Mouse (Mus musculus): ENCODE measurements around the gene Tcf3. TPM values are rescaled to one million over a fixed set of nuclear protein-coding genes. Genes with fewer than 3 reads are reported as not detected.
A peak's percentile ranks its signal among the peaks of the same experiment; 100 is the strongest.

Gene Tcf3
- polyA plus RNA-seq, 1 experiment from 2014 or later = 44.4 TPM

DNA sequence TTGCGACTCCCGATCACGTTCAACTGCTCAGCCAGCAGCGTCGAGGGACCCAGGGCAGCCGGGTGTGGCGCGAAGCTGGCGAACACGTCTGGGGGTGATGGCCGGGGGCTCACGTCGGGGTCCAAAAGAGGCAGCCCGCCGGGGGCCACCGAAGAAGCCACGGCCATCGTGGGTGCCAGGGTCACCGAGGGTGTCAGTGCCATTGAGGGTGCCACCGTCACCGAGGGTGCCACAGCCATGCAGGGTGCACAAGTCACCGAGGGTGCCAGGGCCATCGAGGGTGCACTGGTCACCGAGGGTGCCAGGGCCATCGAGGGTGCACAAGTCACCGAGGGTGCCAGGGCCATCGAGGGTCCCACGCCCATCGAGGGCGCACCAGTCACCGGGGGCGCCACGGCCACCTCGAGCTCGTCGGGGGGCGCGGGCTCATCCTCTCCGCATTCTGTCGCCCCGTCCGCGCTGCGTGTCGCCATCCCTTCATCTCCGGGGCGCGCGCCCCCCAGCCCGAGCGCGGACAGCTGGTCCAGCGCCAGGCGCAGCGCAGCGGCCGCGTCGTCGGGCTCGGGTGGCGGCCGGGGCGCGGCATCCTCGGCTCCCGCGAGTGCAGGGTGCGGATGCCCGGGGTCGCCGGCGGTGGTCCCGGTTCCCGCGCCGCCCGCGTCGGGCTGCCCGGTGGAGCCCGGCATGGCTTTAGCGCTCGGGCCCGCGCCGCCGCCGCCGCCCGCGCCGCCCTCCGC lies 46.5 kb downstream of the Tcf3 start:
- peak overlapping the region; percentile 74 for H3K4me3 ChIP-seq (ENCODE audit: low read depth, low read length)
- H3K9me3 ChIP-seq (replicated peaks; ENCODE audit: control insufficient read depth, low read length) = no peaks in the 10 kb centered on the region
- peak overlapping the region; percentile 99 for H3K4me2 ChIP-seq (ENCODE audit: low read depth, low read length)
- peaks cover 6% of the 10 kb centered on the region for H3K27me3 ChIP-seq (ENCODE audit: control insufficient read depth, insufficient read depth, low read depth, low read length)
- ATAC-seq (ENCODE audit: low read depth) = peak; percentile 11; the same call in 1 of the 2 replicates
- peak overlapping the region; percentile 77 for H3K9ac ChIP-seq (ENCODE audit: low read depth, low read length)
- H3K36me3 ChIP-seq (ENCODE audit: control insufficient read depth, insufficient read depth) = peaks cover 12% of the 10 kb centered on the region
- no peak overlapping the region for H3K27ac ChIP-seq (ENCODE audit: low read length)
- H3K4me1 ChIP-seq (ENCODE audit: control insufficient read depth, low read depth, low read length) = peaks cover 53% of the 10 kb centered on the region
- under 1% methylated on average over 71 of the region's 94 CpGs for WGBS (ENCODE audit: insufficient replicate concordance)

DNA sequence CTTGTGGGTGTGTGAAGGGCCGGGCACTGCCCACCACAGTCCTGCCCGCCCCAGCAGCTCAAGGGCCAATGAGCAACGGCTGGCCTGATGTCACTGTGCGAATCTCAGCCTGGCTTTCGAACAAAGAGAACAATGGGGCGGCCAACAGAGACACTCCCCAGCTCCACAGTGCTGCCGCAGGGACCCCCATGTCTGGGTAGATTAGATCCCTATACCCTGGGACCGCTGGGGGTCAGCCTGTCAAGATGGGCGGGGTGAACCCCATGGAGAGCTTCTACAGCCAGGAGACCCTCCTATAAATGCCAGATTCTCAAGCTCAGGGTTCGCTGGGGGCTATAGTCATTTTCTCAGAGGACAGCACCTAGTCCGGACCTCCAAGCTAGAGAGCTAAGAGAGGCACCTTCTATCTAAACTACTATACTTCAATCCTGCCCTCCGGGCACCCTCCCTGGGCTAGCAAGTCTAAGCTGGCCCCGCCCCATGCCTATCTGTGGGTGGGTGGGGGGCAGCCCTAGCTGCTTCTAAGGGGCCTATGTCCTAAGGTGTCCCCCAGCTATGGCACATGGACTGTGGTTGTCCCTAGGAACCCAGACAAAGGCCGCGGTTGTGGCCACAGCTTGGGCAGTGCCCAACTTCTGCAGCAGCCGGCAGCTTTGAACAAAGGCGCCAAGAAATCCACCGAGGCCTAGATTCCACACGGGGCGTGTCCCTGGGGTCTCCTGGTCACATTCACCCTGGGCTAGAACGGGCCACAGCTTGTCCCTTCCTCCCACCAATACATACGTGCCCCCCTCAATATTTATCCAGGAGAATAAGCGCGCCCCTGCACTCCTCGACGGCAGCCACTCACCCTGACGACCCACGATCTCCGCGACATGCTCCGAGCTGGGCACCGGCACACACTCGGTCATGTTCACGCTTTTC lies 47.4 kb downstream of the Tcf3 start:
- Histone ChIP-seq H3K27me3 (ENCODE audit: control insufficient read depth, insufficient read depth, low read depth, low read length) (peaks cover 6% of the 10 kb centered on the region), H3K9ac (ENCODE audit: low read depth, low read length) (peak overlapping the region; percentile 77), H3K9me3 (replicated peaks; ENCODE audit: control insufficient read depth, low read length) (no peaks in the 10 kb centered on the region), H3K4me2 (ENCODE audit: low read depth, low read length) (peak overlapping the region; percentile 99), H3K4me1 (ENCODE audit: control insufficient read depth, low read depth, low read length) (peaks cover 53% of the 10 kb centered on the region), H3K27ac (ENCODE audit: low read length) (no peak overlapping the region), H3K36me3 (ENCODE audit: control insufficient read depth, insufficient read depth) (peaks cover 14% of the 10 kb centered on the region), H3K4me3 (ENCODE audit: low read depth, low read length) (peak overlapping the region; percentile 74)
- ATAC-seq (ENCODE audit: low read depth) = no peak
- WGBS (ENCODE audit: insufficient replicate concordance) = 15% methylated on average over 34 of the region's 34 CpGs

DNA sequence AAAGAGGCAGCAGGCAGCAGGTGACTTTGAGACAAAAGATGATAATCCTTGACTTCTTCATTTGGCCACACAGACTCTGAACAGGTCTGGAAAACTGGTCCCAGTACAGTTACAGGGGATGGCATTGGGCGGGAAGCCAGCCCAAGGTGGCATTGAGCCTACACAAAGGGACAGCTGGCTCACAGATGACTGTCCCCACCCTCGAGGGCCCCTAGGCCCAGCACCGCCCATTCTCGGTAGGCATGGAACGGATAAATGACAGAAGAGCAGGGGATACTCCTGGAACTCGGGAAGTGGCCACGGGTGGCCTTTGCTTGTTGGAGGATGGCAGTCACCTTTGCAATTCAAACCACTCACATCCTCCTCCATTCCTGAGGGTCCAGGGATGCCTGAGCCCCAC lies 48.1 kb downstream of the Tcf3 start:
- Histone ChIP-seq H3K4me2 (ENCODE audit: low read depth, low read length) (peak overlapping the region; percentile 99), H3K9me3 (replicated peaks; ENCODE audit: control insufficient read depth, low read length) (no peaks in the 10 kb centered on the region), H3K4me1 (ENCODE audit: control insufficient read depth, low read depth, low read length) (peaks cover 53% of the 10 kb centered on the region), H3K9ac (ENCODE audit: low read depth, low read length) (peak overlapping the region; percentile 77; the same call in 1 of the 2 replicates), H3K4me3 (ENCODE audit: low read depth, low read length) (peak overlapping the region; percentile 74; the same call in 1 of the 2 replicates), H3K27ac (ENCODE audit: low read length) (peak overlapping the region; percentile 69), H3K27me3 (ENCODE audit: control insufficient read depth, insufficient read depth, low read depth, low read length) (peaks cover 6% of the 10 kb centered on the region), H3K36me3 (ENCODE audit: control insufficient read depth, insufficient read depth) (peaks cover 17% of the 10 kb centered on the region)
- WGBS (ENCODE audit: insufficient replicate concordance) = 36% methylated on average over 7 of the region's 7 CpGs
- no peak for ATAC-seq (ENCODE audit: low read depth)

GRCm38 (mm10) chr10:80384709-80385108 lies 48.7 kb downstream of the Tcf3 start:
- H3K9ac ChIP-seq (ENCODE audit: low read depth, low read length) = 0 out of 2 replicates have a peak overlapping the region, but pooled peaks have one; percentile 4
- H3K27ac ChIP-seq (ENCODE audit: low read length) = peak overlapping the region; percentile 69
- WGBS (ENCODE audit: insufficient replicate concordance) = 33% methylated on average over 7 of the region's 7 CpGs

DNA sequence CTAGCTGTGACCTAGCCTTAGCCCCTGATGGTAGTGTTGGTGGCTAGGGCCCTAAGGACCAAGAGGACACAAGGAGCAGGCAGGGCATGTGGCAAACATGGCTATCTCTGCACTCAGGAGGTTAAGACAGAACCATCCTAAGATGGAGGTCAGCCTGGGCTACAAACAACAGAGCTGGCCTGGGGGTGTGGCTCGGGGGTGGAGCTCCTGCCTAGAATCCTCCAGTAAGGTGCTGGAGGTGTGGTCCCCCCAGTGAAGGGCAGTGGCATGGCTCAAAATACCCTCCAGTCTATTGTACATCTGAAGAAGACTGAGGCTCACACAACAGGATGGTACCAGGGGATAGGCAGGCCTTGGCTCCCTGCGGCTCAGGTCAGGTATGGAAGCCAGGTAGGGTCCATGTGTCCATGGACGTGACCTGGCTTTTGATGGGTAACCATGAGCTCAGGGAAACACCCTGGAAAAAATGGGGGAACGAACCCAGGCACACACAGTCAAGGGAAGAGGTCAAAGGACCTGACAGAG lies 49.3 kb downstream of the Tcf3 start:
- Histone ChIP-seq H3K27ac (ENCODE audit: low read length) (no peak overlapping the region), H3K9ac (ENCODE audit: low read depth, low read length) (no peak overlapping the region), H3K4me3 (ENCODE audit: low read depth, low read length) (no peak overlapping the region), H3K27me3 (ENCODE audit: control insufficient read depth, insufficient read depth, low read depth, low read length) (peaks cover 6% of the 10 kb centered on the region), H3K36me3 (ENCODE audit: control insufficient read depth, insufficient read depth) (peaks cover 17% of the 10 kb centered on the region), H3K4me1 (ENCODE audit: control insufficient read depth, low read depth, low read length) (peaks cover 53% of the 10 kb centered on the region), H3K4me2 (ENCODE audit: low read depth, low read length) (0 out of 2 replicates have a peak overlapping the region, but pooled peaks have one; percentile 99), H3K9me3 (replicated peaks; ENCODE audit: control insufficient read depth, low read length) (no peaks in the 10 kb centered on the region)
- WGBS (ENCODE audit: insufficient replicate concordance) = 67% methylated on average over 4 of the region's 4 CpGs
- no peak for ATAC-seq (ENCODE audit: low read depth)

More at GRCm38 (mm10) chr10:80384709-80385108, 48.7 kb downstream of the Tcf3 start:
- peaks cover 53% of the 10 kb centered on the region for H3K4me1 ChIP-seq (ENCODE audit: control insufficient read depth, low read depth, low read length)
- H3K4me2 ChIP-seq (ENCODE audit: low read depth, low read length) = peak overlapping the region; percentile 99
- peaks cover 17% of the 10 kb centered on the region for H3K36me3 ChIP-seq (ENCODE audit: control insufficient read depth, insufficient read depth)
- H3K27me3 ChIP-seq (ENCODE audit: control insufficient read depth, insufficient read depth, low read depth, low read length) = peaks cover 6% of the 10 kb centered on the region
- no peaks in the 10 kb centered on the region for H3K9me3 ChIP-seq (replicated peaks; ENCODE audit: control insufficient read depth, low read length)
- H3K4me3 ChIP-seq (ENCODE audit: low read depth, low read length) = 0 out of 2 replicates have a peak overlapping the region, but pooled peaks have one; percentile 8
- peak; percentile 55 for ATAC-seq (ENCODE audit: low read depth)

DNA sequence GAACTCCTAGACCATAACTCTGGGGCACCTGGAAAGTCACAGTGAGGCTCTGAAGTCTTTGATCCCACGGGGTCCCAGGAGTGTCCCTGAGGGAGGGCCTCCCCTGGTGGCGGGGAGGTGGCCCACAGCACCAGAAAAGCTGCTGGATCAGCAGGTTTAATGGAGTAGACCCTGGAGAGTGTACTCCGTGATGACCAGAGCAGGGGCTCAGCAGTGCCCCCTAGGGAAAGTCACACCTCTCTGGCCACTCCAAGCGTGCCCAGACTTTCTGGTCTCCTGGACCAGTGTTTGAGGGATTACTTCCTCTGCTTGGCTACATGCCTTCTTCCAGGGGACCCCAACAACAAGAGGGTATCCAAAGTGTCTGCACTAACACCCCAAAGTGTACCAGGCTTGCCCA lies 50.0 kb downstream of the Tcf3 start:
- Histone ChIP-seq H3K4me1 (ENCODE audit: control insufficient read depth, low read depth, low read length) (peaks cover 47% of the 10 kb centered on the region), H3K9me3 (replicated peaks; ENCODE audit: control insufficient read depth, low read length) (no peaks in the 10 kb centered on the region), H3K4me2 (ENCODE audit: low read depth, low read length) (no peak overlapping the region), H3K27ac (ENCODE audit: low read length) (peak overlapping the region; percentile 5; the same call in 1 of the 2 replicates), H3K27me3 (ENCODE audit: control insufficient read depth, insufficient read depth, low read depth, low read length) (peaks cover 6% of the 10 kb centered on the region), H3K36me3 (ENCODE audit: control insufficient read depth, insufficient read depth) (peaks cover 17% of the 10 kb centered on the region), H3K4me3 (ENCODE audit: low read depth, low read length) (no peak overlapping the region), H3K9ac (ENCODE audit: low read depth, low read length) (no peak overlapping the region)
- WGBS (ENCODE audit: insufficient replicate concordance) = 74% methylated on average over 4 of the region's 4 CpGs
- ATAC-seq (ENCODE audit: low read depth) = no peak

- H3K27me3 ChIP-seq (ENCODE audit: control insufficient read depth, insufficient read depth, low read depth, low read length) = peaks cover 6% of the 10 kb centered on the region
- WGBS (ENCODE audit: insufficient replicate concordance) = 81% methylated on average over 7 of the region's 7 CpGs
- H3K36me3 ChIP-seq (ENCODE audit: control insufficient read depth, insufficient read depth) = peaks cover 17% of the 10 kb centered on the region
- no peak for ATAC-seq (ENCODE audit: low read depth)
- no peaks in the 10 kb centered on the region for H3K9me3 ChIP-seq (replicated peaks; ENCODE audit: control insufficient read depth, low read length)
- H3K4me2 ChIP-seq (ENCODE audit: low read depth, low read length) = no peak overlapping the region
- H3K27ac ChIP-seq (ENCODE audit: low read length) = no peak overlapping the region
- peaks cover 41% of the 10 kb centered on the region for H3K4me1 ChIP-seq (ENCODE audit: control insufficient read depth, low read depth, low read length)
- H3K9ac ChIP-seq (ENCODE audit: low read depth, low read length) = no peak overlapping the region
- H3K4me3 ChIP-seq (ENCODE audit: low read depth, low read length) = no peak overlapping the region
Measured at GRCm38 (mm10) chr10:80382641-80383365, 50.6 kb downstream of the Tcf3 start.

DNA sequence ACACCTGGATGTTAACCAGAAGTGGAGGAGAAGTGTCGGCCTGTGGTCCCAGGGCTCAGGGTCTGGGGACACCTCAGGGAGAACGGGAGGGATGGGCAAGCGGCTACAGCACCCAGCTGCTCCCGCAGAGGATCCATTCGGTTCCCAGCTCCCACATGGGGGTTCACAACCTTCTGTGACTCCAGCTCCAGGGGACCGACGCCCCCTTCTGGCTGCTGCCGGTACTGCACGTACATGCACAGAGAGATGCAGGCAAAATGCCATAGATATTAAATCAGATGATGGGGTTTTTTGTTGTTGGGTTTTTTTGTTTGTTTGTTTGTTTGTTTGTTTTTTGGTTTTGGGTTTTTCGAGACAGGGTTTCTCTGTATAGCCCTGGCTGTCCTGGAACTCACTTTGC lies 55.7 kb downstream of the Tcf3 start:
- H3K27ac ChIP-seq (ENCODE audit: low read length) = no peak overlapping the region
- no peak overlapping the region for H3K4me3 ChIP-seq (ENCODE audit: low read depth, low read length)
- 45% methylated on average over 10 of the region's 10 CpGs for WGBS (ENCODE audit: insufficient replicate concordance)
- no peak overlapping the region for H3K9ac ChIP-seq (ENCODE audit: low read depth, low read length)
- H3K27me3 ChIP-seq (ENCODE audit: control insufficient read depth, insufficient read depth, low read depth, low read length) = peaks cover 2% of the 10 kb centered on the region
- no peak overlapping the region for H3K4me2 ChIP-seq (ENCODE audit: low read depth, low read length)
- no peaks in the 10 kb centered on the region for H3K4me1 ChIP-seq (ENCODE audit: control insufficient read depth, low read depth, low read length)
- no peaks in the 10 kb centered on the region for H3K9me3 ChIP-seq (replicated peaks; ENCODE audit: control insufficient read depth, low read length)
- H3K36me3 ChIP-seq (ENCODE audit: control insufficient read depth, insufficient read depth) = peaks cover 17% of the 10 kb centered on the region
- ATAC-seq (ENCODE audit: low read depth) = no peak
